Mouse (Mus musculus): ENCODE data around the gene Hspe1.
"Not testable (repeated sequence)": the region's sequence is repeated elsewhere in the genome, so short reads cannot be mapped to it uniquely, and the experiment has no call there.

Hspe1 gene

DNA sequence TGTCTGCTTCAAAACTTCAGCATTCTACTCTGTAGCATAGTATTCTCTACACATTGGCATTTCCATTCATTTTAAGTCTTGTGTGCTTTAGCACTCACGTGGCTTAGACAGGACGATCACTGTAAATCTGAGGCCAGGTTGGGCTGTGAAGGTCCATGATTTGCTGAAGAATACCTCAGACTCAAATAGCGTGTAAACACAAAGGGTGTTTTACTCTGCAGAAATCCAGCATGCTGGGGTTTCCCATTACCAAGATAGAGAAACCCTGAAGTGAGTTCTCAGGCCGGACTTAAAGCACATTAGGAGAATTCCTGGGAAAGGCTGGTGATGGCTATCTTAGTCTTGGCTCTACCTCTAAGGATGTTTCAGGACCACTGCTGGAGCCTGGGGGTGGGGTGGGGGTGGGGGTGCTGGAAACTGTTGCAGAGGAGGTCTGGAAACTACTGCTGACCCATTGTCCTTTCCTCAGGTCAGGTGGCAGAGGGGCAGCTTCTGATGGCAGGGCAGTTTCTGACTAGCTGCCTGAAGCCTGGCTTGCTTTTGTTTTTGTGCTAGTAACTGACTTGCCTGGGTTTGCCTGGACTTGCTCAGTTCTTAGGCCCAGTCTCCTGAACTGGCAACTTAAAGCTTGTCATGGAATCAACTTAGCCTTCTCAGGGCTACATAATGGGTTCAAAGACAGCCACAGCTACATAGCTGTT is 21.3 kb downstream of the Hspe1 start:
- Histone ChIP-seq H3K36me3 (ENCODE audit: insufficient read depth, low read length) (peaks cover 3% of the 10 kb centered on the region; the same call in 1 of the 2 replicates), H3K4me3 (replicated peaks; ENCODE audit: low read length) (no peak overlapping the region), H3K9me3 (ENCODE audit: low read length) (peaks cover 21% of the 10 kb centered on the region), H3K27me3 (ENCODE audit: insufficient read depth, low read length) (no peaks in the 10 kb centered on the region), H3K4me1 (replicated peaks; ENCODE audit: low read depth, low read length) (peaks cover 65% of the 10 kb centered on the region)
- TF ChIP-seq NANOG (IDR thresholded peaks at IDR 0.05; ENCODE audit: borderline replicate concordance, low read length) = no peak
- no peak for TF ChIP-seq POU5F1 (IDR thresholded peaks at IDR 0.05; ENCODE audit: borderline replicate concordance, low read length)
- TF ChIP-seq CTCF (conservative IDR thresholded peaks at IDR 0.05; ENCODE audit: low read length) = no peak

- Histone ChIP-seq H3K27me3 (ENCODE audit: insufficient read depth, low read length) (no peaks in the 10 kb centered on the region), H3K36me3 (ENCODE audit: insufficient read depth, low read length) (no peaks in the 10 kb centered on the region), H3K4me3 (replicated peaks; ENCODE audit: low read length) (no peak overlapping the region), H3K9me3 (ENCODE audit: low read length) (peaks cover 10% of the 10 kb centered on the region), H3K4me1 (replicated peaks; ENCODE audit: low read depth, low read length) (peaks cover 8% of the 10 kb centered on the region)
- no peak for TF ChIP-seq CTCF (conservative IDR thresholded peaks at IDR 0.05; ENCODE audit: low read length)
- TF ChIP-seq NANOG (IDR thresholded peaks at IDR 0.05; ENCODE audit: borderline replicate concordance, low read length) = no peak
- no peak for TF ChIP-seq POU5F1 (IDR thresholded peaks at IDR 0.05; ENCODE audit: borderline replicate concordance, low read length)
Measured at GRCm38 (mm10) chr1:55123046-55123445, 35.1 kb downstream of the Hspe1 start.

DNA sequence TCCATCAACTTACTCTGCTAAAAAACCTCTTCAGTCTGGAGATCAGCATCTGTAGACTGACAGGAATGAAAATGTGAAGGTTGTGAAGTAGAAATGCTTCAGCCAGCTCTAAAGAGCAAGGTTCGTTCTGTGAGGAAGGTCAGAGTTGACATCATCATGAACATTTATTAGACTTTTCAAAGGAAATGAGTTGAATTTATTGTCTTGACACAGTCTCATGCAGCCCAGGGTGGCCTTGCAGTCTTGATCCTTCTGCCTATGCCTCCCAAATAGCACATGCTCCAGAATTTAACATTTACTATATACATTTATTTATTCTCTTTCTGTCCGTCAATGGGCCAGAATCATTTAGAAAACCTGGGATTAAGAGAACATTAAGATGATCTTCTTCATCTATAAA is 35.6 kb downstream of the Hspe1 start:
- peaks cover 14% of the 10 kb centered on the region for H3K4me1 ChIP-seq (replicated peaks; ENCODE audit: low read depth, low read length)
- TF ChIP-seq CTCF (conservative IDR thresholded peaks at IDR 0.05; ENCODE audit: low read length) (no peak), NANOG (IDR thresholded peaks at IDR 0.05; ENCODE audit: borderline replicate concordance, low read length) (no peak), POU5F1 (IDR thresholded peaks at IDR 0.05; ENCODE audit: borderline replicate concordance, low read length) (no peak)
- no peak overlapping the region for H3K4me3 ChIP-seq (replicated peaks; ENCODE audit: low read length)

DNA sequence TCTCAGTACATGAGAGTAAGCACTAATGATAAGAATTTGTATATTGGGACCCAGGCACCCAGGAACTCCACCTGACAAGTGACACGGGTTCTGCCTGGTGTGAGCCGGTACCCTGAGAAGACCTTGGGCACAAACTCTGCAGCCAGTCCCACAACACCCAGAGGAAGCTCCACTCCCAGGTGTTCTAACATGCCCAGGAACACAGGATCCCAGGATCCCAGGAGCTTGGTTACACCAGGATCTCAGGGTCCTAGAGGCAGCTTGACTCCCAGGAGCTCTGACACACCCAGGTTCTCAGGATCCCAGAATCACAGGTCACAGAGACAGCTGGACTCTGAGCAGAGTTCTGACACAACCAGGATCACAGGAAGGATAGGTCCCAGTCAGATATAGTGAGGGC is 36.2 kb downstream of the Hspe1 start:
- not testable (repeated sequence) for H3K9me3 ChIP-seq (ENCODE audit: low read length); H3K27me3 ChIP-seq (ENCODE audit: insufficient read depth, low read length); H3K36me3 ChIP-seq (ENCODE audit: insufficient read depth, low read length); H3K4me3 ChIP-seq (replicated peaks; ENCODE audit: low read length)
- peaks cover 15% of the 10 kb centered on the region for H3K4me1 ChIP-seq (replicated peaks; ENCODE audit: low read depth, low read length)

More for the DNA sequence above, 35.6 kb downstream of the Hspe1 start:
- peaks cover 10% of the 10 kb centered on the region for H3K9me3 ChIP-seq (ENCODE audit: low read length)
- no peaks in the 10 kb centered on the region for H3K27me3 ChIP-seq (ENCODE audit: insufficient read depth, low read length)
- H3K36me3 ChIP-seq (ENCODE audit: insufficient read depth, low read length) = no peaks in the 10 kb centered on the region

- Histone ChIP-seq H3K27me3 (ENCODE audit: insufficient read depth, low read length) (no peaks in the 10 kb centered on the region), H3K9me3 (ENCODE audit: low read length) (peaks cover 10% of the 10 kb centered on the region), H3K4me3 (replicated peaks; ENCODE audit: low read length) (peak overlapping the region; percentile 96), H3K4me1 (replicated peaks; ENCODE audit: low read depth, low read length) (peaks cover 51% of the 10 kb centered on the region), H3K36me3 (ENCODE audit: insufficient read depth, low read length) (no peaks in the 10 kb centered on the region)
- TF ChIP-seq POU5F1 (IDR thresholded peaks at IDR 0.05; ENCODE audit: borderline replicate concordance, low read length) = no peak
- no peak for TF ChIP-seq NANOG (IDR thresholded peaks at IDR 0.05; ENCODE audit: borderline replicate concordance, low read length)
Measured at GRCm38 (mm10) chr1:55129716-55130115, 41.8 kb downstream of the Hspe1 start.

GRCm38 (mm10) chr1:55130190-55130916 is 42.4 kb downstream of the Hspe1 start:
- TF ChIP-seq CTCF (conservative IDR thresholded peaks at IDR 0.05; ENCODE audit: low read length) (no peak), POU5F1 (IDR thresholded peaks at IDR 0.05; ENCODE audit: borderline replicate concordance, low read length) (no peak), NANOG (IDR thresholded peaks at IDR 0.05; ENCODE audit: borderline replicate concordance, low read length) (no peak)
- no peaks in the 10 kb centered on the region for H3K36me3 ChIP-seq (ENCODE audit: insufficient read depth, low read length)
- H3K9me3 ChIP-seq (ENCODE audit: low read length) = peaks cover 4% of the 10 kb centered on the region
- peaks cover 55% of the 10 kb centered on the region for H3K4me1 ChIP-seq (replicated peaks; ENCODE audit: low read depth, low read length)
- peak overlapping the region; percentile 96 for H3K4me3 ChIP-seq (replicated peaks; ENCODE audit: low read length)
- H3K27me3 ChIP-seq (ENCODE audit: insufficient read depth, low read length) = no peaks in the 10 kb centered on the region

GRCm38 (mm10) chr1:55130943-55131401 is 43.0 kb downstream of the Hspe1 start, which contains the start of gene Mob4:
Gene Mob4, plus strand, starts transcription at chr1:55131231.
- Histone ChIP-seq H3K36me3 (ENCODE audit: insufficient read depth, low read length) (no peaks in the 10 kb centered on the region), H3K27me3 (ENCODE audit: insufficient read depth, low read length) (no peaks in the 10 kb centered on the region), H3K4me1 (replicated peaks; ENCODE audit: low read depth, low read length) (peaks cover 61% of the 10 kb centered on the region), H3K4me3 (replicated peaks; ENCODE audit: low read length) (peak within 1 kb of the TSS; percentile 96), H3K9me3 (ENCODE audit: low read length) (no peaks in the 10 kb centered on the region)
- TF ChIP-seq POU5F1 (IDR thresholded peaks at IDR 0.05; ENCODE audit: borderline replicate concordance, low read length) (no peak), NANOG (IDR thresholded peaks at IDR 0.05; ENCODE audit: borderline replicate concordance, low read length) (no peak), CTCF (conservative IDR thresholded peaks at IDR 0.05; ENCODE audit: low read length) (no peak)

DNA sequence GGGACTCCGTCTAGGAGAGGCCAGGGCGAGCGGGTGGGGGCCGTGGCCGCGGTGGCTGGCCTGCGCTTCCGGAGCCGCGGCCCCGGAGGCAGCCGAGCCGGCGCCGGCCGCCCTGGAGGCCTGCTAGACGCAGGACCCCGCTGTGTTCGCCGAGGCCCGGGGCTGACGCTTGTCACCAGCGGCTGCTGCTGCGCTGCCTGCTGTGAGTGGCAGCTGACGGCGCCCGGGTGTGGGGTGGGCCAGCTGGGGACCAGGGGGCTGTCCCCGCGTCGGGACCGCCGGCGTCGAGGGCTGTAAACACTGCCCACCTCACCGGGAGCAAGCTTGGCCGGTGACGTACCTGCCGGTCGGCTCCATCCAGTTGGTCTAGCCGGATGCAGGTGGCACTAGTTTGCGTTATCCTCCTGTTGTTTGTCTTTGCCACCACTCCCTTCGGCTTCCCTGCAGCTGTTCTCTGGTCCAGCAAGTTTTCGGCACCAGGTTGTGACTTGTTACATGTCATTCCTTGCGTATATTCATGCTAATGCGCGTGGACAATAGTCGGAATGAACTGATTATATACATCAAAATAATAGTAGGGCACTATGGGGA is 43.6 kb downstream of the Hspe1 start:
- TF ChIP-seq NANOG (IDR thresholded peaks at IDR 0.05; ENCODE audit: borderline replicate concordance, low read length) (peak; percentile 57; the same call in 1 of the 2 replicates), CTCF (conservative IDR thresholded peaks at IDR 0.05; ENCODE audit: low read length) (no peak), POU5F1 (IDR thresholded peaks at IDR 0.05; ENCODE audit: borderline replicate concordance, low read length) (no peak)
- peak overlapping the region; percentile 96 for H3K4me3 ChIP-seq (replicated peaks; ENCODE audit: low read length)

More for the DNA sequence above, 43.6 kb downstream of the Hspe1 start:
- Histone ChIP-seq H3K4me1 (replicated peaks; ENCODE audit: low read depth, low read length) (peaks cover 61% of the 10 kb centered on the region), H3K27me3 (ENCODE audit: insufficient read depth, low read length) (no peaks in the 10 kb centered on the region), H3K9me3 (ENCODE audit: low read length) (no peaks in the 10 kb centered on the region), H3K36me3 (ENCODE audit: insufficient read depth, low read length) (no peaks in the 10 kb centered on the region)
